In the genomic region with DNA sequence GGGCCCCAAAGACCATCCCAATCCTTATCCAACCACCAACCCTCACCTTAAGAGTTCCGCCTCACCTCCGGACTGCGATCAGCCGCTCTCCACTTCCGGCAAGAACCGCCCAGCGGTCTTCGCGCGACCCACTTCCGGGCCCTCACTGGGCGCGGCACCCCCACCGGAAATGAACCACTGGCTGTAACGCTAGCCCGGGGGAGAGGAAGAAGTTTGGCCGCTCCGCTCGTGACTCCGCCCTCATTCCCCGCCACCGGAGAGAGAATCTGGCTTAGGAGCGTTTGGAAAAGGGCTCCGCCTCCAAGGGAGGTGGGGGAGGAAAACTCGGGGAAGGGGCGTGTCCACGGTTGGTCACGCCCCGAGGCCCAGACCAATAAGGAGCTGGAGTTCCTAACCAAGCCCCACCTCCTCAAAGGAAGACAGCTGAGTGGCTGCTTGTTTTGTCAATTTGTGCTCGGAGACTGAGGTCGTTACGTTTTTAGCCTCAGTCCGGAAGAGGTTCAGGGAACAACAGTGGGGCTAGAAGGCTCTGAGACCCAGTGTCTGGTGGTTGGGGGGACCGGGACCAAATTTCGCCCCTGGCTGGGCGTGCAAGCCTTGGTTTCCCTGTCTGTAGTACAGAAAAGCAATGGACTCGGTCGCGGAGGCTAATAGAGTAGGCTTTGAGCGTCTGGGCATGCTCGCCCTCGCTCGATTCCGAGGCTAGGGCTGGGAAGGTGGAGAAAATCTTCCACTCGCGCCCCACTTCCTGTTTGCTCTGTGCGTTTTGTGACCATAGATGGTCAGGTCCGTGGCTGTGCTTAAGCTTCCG, we compare ENCODE assay signal across 7 mouse cellular contexts. TPM values are rescaled to one million over a fixed set of nuclear protein-coding genes. Genes with fewer than 3 reads are reported as not detected.
DNase-seq lines count a peak whose midpoint lies in the region; ATAC-seq lines count a peak whose summit lies in the region.

Cap1 (minus strand) TSS at position 289 of the 811 bp plus-strand sequence.

- H3K4me2 ChIP-seq in embryonic facial prominence, embryonic 12.5 days (replicated peaks) = peak within 1 kb of the TSS; percentile 70
- peak within 1 kb of the TSS; percentile 83 for H3K4me2 ChIP-seq in limb, embryonic 11.5 days (ENCODE audit: low read depth, severe bottlenecking)
- peak within 1 kb of the TSS; percentile 90 for H3K4me2 ChIP-seq in midbrain, embryonic 14.5 days (ENCODE audit: low read length)

- WGBS in embryonic facial prominence, embryonic 12.5 days = under 1% methylated on average over 49 of the region's 49 CpGs
- WGBS in limb, embryonic 11.5 days = under 1% methylated on average over 49 of the region's 49 CpGs
- under 1% methylated on average over 49 of the region's 49 CpGs for WGBS in midbrain, embryonic 14.5 days

- H3K9ac ChIP-seq in embryonic facial prominence, embryonic 12.5 days = peak within 1 kb of the TSS; percentile 69
- peak within 1 kb of the TSS; percentile 77 for H3K9ac ChIP-seq in limb, embryonic 11.5 days (ENCODE audit: low read length)
- peak within 1 kb of the TSS; percentile 71 for H3K9ac ChIP-seq in midbrain, embryonic 14.5 days (replicated peaks; ENCODE audit: low read length)

- H3K4me1 ChIP-seq in embryonic facial prominence, embryonic 12.5 days = peaks cover 17% of the 10 kb centered on the region
- no peaks in the 10 kb centered on the region; the same call in 1 of the 2 replicates for H3K4me1 ChIP-seq in limb, embryonic 11.5 days (ENCODE audit: control insufficient read depth, insufficient read depth, low read length)
- peaks cover 22% of the 10 kb centered on the region for H3K4me1 ChIP-seq in midbrain, embryonic 14.5 days (ENCODE audit: control insufficient read depth, insufficient read depth, low read length)

- no peaks in the 10 kb centered on the region for H3K36me3 ChIP-seq in embryonic facial prominence, embryonic 12.5 days
- no peaks in the 10 kb centered on the region for H3K36me3 ChIP-seq in limb, embryonic 11.5 days (ENCODE audit: control insufficient read depth, insufficient read depth, low read length)
- no peaks in the 10 kb centered on the region for H3K36me3 ChIP-seq in midbrain, embryonic 14.5 days (ENCODE audit: control insufficient read depth, insufficient read depth, low read length)

- peak; percentile 95 for DNase-seq in adrenal gland, postnatal 25 days
- peak; percentile 100 for DNase-seq in heart, adult 11 months
- DNase-seq in kidney, adult 18-20 months = peak; percentile 97
- peak; percentile 98 for DNase-seq in limb, embryonic 11.5 days (ENCODE audit: low spot score)
- peak; percentile 99 for DNase-seq in midbrain, embryonic 14.5 days
- DNase-seq in spleen, adult 18-20 months = peak; percentile 92 to 95

- H3K9me3 ChIP-seq in embryonic facial prominence, embryonic 12.5 days = no peaks in the 10 kb centered on the region
- no peaks in the 10 kb centered on the region for H3K9me3 ChIP-seq in limb, embryonic 11.5 days (ENCODE audit: control insufficient read depth, low read length)
- no peaks in the 10 kb centered on the region for H3K9me3 ChIP-seq in midbrain, embryonic 14.5 days (ENCODE audit: control insufficient read depth, low read length)

- no peaks in the 10 kb centered on the region for H3K27me3 ChIP-seq in embryonic facial prominence, embryonic 12.5 days
- H3K27me3 ChIP-seq in limb, embryonic 11.5 days (ENCODE audit: control insufficient read depth, insufficient read depth, low read length) = no peaks in the 10 kb centered on the region
- H3K27me3 ChIP-seq in midbrain, embryonic 14.5 days (ENCODE audit: control insufficient read depth, insufficient read depth, low read length) = no peaks in the 10 kb centered on the region

- H3K4me3 ChIP-seq in embryonic facial prominence, embryonic 12.5 days = peak within 1 kb of the TSS; percentile 71
- H3K4me3 ChIP-seq in limb, embryonic 11.5 days (ENCODE audit: low read depth, low read length) = peak within 1 kb of the TSS; percentile 84
- peak within 1 kb of the TSS; percentile 74 for H3K4me3 ChIP-seq in midbrain, embryonic 14.5 days (replicated peaks; ENCODE audit: low read depth, low read length)

- peak within 1 kb of the TSS; percentile 98 for H3K27ac ChIP-seq in embryonic facial prominence, embryonic 12.5 days
- H3K27ac ChIP-seq in limb, embryonic 11.5 days (replicated peaks; ENCODE audit: low read depth, low read length) = peak within 1 kb of the TSS; percentile 98
- H3K27ac ChIP-seq in midbrain, embryonic 14.5 days (replicated peaks; ENCODE audit: low read depth, low read length) = peak within 1 kb of the TSS; percentile 98

- ATAC-seq in embryonic facial prominence, embryonic 12.5 days (ENCODE audit: insufficient number of reproducible peaks, insufficient read depth, low FRiP score, low TSS enrichment) = peak; percentile 97
- ATAC-seq in limb, embryonic 11.5 days (ENCODE audit: insufficient number of reproducible peaks, low FRiP score, low TSS enrichment, low read depth) = peak; percentile 95
- peak; percentile 95 for ATAC-seq in midbrain, embryonic 14.5 days (ENCODE audit: low FRiP score, low TSS enrichment)

RNA-seq across cellular contexts. Expression of gene Cap1, which starts in this region (rescaled TPM):
- total RNA-seq in adrenal gland, postnatal 25 days (2021) = 132 and 141 TPM in 2 replicates
- polyA plus RNA-seq in embryonic facial prominence, embryonic 12.5 days (2016; fragmentation: Nextera tagmentation; extraction: Ambion mirVana) = 51.0 and 52.3 TPM in 2 replicates
- 59.0 and 64.6 TPM in 2 replicates for polyA plus RNA-seq in limb, embryonic 11.5 days (2014; fragmentation: Nextera tagmentation; extraction: Ambion mirVana)
- polyA plus RNA-seq in midbrain, embryonic 14.5 days (2014; fragmentation: Nextera tagmentation; extraction: Ambion mirVana) = 52.2 and 72.8 TPM in 2 replicates

Comparison
In these comparisons a context has a peak if more than half of its experiments do, and no peak if none do; other contexts are left out.
1. Peak in every context shown above with its lines: DNase-seq, ATAC-seq, H3K4me3 ChIP-seq and H3K27ac ChIP-seq.